Mouse (Mus musculus): Measurements from ENCODE around the gene Cdsn. TPM values are rescaled to one million over a fixed set of nuclear protein-coding genes. Genes with fewer than 3 reads are reported as not detected.

The Cdsn gene
- total and polyA plus RNA-seq, 3 experiments = 0.20 to 7.3 (median 0.62) TPM

DNA sequence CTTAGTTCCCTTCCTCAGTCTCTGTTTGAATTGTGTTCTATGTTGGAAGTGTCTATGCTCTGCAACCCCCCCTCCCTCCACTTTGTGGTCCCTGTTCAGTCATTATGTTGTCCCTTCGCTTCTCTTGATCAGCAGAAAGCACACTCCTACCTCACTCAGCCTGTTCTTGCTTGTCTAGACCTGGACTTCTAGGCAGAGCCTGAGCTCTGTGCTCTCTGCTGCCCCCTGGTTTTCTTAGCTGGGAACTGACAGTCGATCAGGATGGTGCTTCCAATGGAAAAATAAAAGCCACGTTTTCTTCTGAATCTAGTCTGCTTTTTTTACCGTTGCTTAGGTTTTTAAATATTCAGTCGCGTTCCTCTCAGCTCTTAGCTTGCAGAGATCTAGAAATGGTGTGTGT lies 17.6 kb upstream of the Cdsn start:
- peak; percentile 76 for DNase-seq

- DNase-seq = no peak
These were observed 14.5 kb upstream of the Cdsn start for GRCm38 (mm10) chr17:35537421-35537820.

DNA sequence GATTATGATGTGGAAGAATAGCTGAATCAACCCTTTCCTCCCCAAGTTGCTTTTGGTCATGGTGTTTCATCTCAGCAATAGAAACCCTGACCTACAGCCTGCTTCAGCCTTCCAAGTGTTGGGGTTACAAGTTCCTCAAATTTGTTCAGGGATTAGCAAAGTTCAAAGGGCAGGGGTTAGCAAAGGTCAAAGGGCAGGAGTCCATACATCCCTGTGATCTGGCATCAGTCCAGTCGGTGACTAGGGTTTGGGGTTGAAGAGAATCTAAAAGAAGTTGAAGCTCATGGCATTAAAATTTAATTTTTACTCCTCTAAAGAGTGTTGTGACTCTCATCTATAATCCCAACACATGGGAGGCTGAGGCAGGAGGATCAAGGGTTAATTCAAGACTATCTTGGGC lies 13.5 kb upstream of the Cdsn start:
- DNase-seq = no peak

DNA sequence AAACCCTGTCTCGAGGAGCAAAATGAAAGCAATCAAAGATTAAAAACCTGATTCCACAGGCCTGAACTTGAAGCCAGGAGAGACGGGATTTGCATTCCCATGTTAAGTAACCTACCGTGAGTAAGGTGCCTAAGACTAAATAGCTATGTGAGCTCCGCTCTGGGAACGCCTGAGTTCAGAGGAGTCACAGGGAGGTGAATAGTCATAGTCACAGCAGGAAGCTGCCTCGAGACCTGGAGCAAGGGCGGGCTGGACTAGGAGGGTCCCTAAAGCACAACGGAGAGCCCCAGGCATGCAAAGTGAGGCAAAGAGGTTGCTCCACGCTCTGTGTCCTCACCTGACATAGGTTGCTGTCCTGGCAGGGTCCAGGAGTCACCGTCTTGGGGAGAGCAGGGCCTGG lies 12.4 kb upstream of the Cdsn start:
- DNase-seq = no peak

- no peak for DNase-seq
These were observed 9.0 kb upstream of the Cdsn start for GRCm38 (mm10) chr17:35542761-35543411.

DNA sequence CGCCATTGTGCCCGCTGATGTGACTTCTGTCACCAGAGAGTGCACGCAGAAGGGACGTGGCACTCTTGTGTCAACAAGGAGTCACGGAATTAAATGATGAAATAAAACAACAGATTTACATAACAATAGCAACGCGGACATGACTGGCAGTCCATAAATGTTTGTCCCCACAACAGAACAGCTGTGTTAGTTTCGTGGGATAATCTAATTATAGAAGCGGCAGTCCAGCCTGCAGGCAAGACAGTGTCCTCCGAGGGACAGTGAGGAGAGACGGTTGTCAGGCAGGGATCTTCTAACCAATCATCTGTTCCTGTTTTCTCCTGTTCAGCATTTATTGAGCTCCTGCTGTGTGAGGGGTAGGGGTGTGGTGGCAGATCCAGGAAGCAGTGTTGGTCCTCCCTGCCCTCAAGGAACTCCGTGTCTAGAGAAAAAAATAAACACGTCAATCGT lies 8.5 kb upstream of the Cdsn start:
- no peak for DNase-seq

DNA sequence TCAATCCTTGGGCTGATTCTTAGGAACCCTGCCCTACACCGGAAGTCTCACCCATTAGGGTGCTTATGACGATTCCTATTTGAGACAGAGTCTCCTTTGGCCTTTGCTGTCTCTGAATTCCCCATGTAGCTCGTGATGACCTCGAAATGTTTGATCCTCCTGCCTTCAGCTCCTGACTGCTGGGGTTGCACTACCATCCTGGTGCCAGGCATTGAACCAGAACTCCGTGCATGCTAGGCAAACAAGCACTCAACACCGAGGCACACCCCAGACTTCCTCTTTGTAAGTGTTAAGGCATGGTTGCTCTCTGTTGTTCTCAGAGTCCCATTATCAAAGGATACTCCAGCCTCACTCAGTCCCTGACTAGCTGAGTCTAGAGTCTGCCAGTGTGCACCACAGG lies 7.9 kb upstream of the Cdsn start:
- DNase-seq = no peak

DNA sequence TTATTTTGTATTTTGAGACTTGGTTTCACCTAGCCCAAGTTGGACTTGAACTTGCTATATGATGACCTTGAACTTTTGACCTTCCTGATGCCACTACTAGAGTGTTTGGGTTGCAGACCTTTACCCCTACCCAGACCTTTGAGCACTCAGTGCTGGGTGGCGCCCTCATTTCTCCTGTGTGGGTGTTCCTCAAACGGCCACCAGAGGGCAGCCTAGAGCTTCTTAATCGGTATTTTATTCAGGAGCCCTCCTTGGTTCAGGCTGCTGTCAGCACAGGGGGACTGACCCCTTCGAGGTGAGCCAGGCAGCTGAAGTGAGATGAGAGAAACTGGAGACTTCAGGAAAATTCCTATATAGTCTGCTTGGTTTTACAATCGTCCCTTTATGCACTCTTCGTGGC lies 7.2 kb upstream of the Cdsn start:
- DNase-seq = peak; percentile 37

GRCm38 (mm10) chr17:35547465-35547864 lies 4.5 kb upstream of the Cdsn start:
- no peak for DNase-seq

GRCm38 (mm10) chr17:35548636-35549035 lies 3.3 kb upstream of the Cdsn start:
- no peak for DNase-seq

GRCm38 (mm10) chr17:35549437-35550142 lies 2.3 kb upstream of the Cdsn start:
- peak; percentile 92 for DNase-seq

DNA sequence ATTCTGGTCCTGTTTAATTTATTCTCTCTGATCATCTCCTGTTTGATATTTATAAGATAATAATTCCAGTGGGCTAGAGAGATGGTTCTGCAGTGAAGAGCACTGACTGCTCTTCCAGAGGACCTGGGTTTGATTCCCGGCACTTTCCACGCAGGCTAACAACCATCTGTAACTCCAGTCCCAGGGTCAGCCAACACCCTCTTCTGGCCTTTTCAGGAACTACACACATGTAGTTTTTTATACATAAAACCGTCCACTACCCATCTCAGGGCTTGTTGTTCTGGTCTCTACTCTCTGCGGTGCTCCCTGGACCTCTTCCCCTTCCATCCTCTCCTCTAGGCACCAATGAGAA lies 1.8 kb upstream of the Cdsn start:
- no peak for DNase-seq

DNA sequence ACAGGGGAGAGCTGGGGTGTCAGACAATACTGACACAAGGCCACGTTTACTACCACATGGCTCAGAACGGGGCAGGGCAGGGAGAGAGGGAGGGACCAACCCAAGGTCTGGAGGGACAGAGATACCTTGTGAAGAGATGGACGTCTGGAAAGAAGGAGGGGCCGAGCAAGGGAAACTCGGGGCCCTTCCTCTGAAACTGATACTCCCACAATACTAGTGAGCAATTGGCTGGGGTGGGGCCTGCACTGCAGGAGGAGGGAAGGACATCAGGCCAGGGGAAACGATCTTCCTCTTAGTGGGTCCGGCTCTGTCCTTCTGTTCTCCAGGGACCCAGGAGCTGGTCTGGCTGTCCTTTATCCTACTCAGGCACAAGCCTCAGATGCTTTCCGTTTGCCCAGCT lies 1.1 kb upstream of the Cdsn start:
- DNase-seq = peak; percentile 38

DNA sequence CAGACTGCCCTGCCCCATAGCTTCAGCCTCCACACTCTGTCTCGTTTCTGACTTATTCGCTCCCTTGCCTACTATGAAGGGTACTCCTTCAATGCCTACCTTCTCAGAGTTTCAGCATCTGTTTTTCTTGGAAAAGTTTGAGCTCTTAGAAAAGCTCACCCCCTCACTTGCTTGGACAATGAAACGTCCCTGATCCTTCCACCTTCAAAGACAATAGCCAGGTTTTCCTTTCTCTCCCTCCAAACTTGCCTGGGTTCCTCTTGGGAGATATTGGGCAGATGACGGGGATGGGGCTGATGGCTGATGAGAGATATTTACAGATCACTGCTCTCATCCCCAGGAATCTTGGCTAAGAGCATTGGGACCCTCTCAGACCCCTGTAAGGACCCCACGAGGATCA lies 2.4 kb downstream of the Cdsn start:
- DNase-seq = no peak

GRCm38 (mm10) chr17:35554761-35555397 lies 3.0 kb downstream of the Cdsn start:
- DNase-seq = no peak

GRCm38 (mm10) chr17:35556186-35556765 lies 4.3 kb downstream of the Cdsn start:
- DNase-seq = no peak

- DNase-seq = peak; percentile 51
These were observed 4.9 kb downstream of the Cdsn start for GRCm38 (mm10) chr17:35556812-35557211.

GRCm38 (mm10) chr17:35557351-35557750 lies 5.4 kb downstream of the Cdsn start:
- DNase-seq = peak; percentile 52

GRCm38 (mm10) chr17:35558216-35558615 lies 6.3 kb downstream of the Cdsn start:
- DNase-seq = no peak

DNA sequence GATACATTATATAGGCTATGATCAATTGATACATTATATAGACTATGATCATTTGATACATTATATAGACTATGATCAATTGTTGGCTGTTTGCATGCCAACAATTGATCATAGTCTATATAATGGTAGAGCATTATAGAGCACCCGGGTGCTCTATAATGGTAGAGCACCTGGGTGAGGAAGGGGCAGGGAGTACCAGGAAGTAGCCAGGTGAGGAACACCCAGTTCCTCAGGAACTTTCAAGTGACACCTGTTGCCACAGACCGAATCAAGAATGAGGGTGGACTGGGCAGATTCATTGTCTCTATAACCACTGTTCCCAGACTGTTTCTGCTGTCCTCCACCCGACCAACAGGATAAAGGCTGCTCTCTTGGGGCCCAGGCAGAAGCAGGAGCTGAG lies 15.2 kb downstream of the Cdsn start, which contains the start of gene 2300002M23Rik:
2300002M23Rik (plus strand) TSS at position 301 of the 400 bp plus-strand sequence.
- no peak for DNase-seq

DNA sequence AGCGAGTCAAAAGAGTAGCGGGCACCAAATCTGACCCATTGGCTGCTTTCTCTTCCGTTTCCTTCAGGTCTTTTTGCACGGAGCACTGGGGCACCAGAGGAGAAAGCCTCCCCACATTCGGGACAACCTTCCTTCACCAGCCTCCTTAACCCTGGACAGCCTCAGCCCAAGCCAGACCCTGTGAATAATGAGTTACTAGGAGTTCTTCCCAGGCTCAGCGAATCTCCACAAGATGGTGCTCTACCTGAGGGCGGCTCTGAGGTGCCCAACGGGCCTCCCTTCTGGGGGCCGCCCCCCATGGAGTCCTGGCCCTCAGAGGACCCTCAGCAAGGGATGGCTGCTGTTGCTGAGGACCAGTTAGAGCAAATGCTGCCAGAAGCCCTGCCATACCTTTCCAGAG lies 15.8 kb downstream of the Cdsn start:
- no peak for DNase-seq

GRCm38 (mm10) chr17:35569091-35569944 lies 17.4 kb downstream of the Cdsn start:
- no peak for DNase-seq

Data from adrenal gland, adult 2 months (tissue).